Mouse (Mus musculus) E14TG2a.4 (cell line): Measurements from ENCODE around the gene Ciapin1.

Source experiments
- CTCF ChIP-seq: conservative IDR thresholded peaks from 2 replicates; pipeline ENCODE4 v1.5.1; 2014; ENCODE audit warnings: low read length
- NANOG ChIP-seq: IDR thresholded peaks from 2 replicates; pipeline ENCODE4 v1.6.1; 2014; ENCODE audit warnings: borderline replicate concordance, low read length, mixed read lengths
- POU5F1 ChIP-seq: IDR thresholded peaks from 2 replicates; pipeline ENCODE4 v1.6.1; 2014; ENCODE audit warnings: low read length, borderline replicate concordance

- TF ChIP-seq CTCF (no peak), POU5F1 (no peak), NANOG (no peak)
Observed at GRCm38 (mm10) chr8:94778473-94778872, 59.7 kb downstream of the Ciapin1 start.
